Comparison of ENCODE assay signal across 28 mouse cellular contexts in the genomic region with DNA sequence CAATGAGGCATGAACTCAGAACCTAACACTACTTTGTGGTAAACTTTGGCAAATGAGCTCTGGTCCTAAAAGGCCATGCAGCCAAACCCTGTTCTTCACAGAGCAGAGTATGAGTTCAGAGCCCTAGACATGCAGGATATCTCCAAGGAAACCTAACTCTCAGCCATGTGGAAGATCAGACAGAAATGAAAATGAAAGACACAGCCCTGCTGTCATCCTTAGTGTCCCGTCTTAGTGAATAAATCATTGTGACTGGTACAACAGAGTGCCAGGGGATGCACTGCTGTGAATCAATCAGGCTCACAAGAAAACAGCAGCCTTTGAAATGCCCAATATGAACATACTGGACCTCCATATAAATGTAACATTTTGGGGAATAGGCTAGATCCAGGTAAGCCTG.
DNase-seq lines count a peak whose midpoint lies in the region; ATAC-seq and TF ChIP-seq lines count a peak whose summit lies in the region.
"Had no signal": no experiment of that assay in that cellular context is flagged by ENCODE, and none has a peak within 500 bp of the region (broad histone marks: within the 10 kb centered on the region; RNA-seq: fewer than 3 reads in every experiment).

No protein-coding gene starts in this region.

- TF ChIP-seq CTCF in brain, embryonic 14.5 days (IDR thresholded peaks at IDR 0.05; ENCODE audit: borderline replicate concordance, extremely low read depth, insufficient read depth, insufficient read length), result no peak

- no peak overlapping the region for H3K27ac ChIP-seq in hindbrain, embryonic 16.5 days (ENCODE audit: low read depth, low read length)
- no peak overlapping the region for H3K27ac ChIP-seq in hindbrain, embryonic 14.5 days
- H3K27ac ChIP-seq in heart, embryonic 12.5 days (ENCODE audit: poor library complexity, severe bottlenecking), result no peak overlapping the region
- H3K27ac ChIP-seq: embryonic facial prominence, embryonic 13.5 days; forebrain, embryonic 12.5 days; heart, embryonic 10.5 days; kidney, postnatal 0 days; limb, embryonic 10.5 days; limb, embryonic 15.5 days; liver, embryonic 14.5 days; neural tube, embryonic 12.5 days had no signal

- H3K4me3 ChIP-seq in hindbrain, embryonic 16.5 days (ENCODE audit: low read length), result no peak overlapping the region
- H3K4me3 ChIP-seq in hindbrain, embryonic 14.5 days (replicated peaks; ENCODE audit: low read length), result no peak overlapping the region
- no peak overlapping the region for H3K4me3 ChIP-seq in heart, embryonic 12.5 days
- H3K4me3 ChIP-seq: embryonic facial prominence, embryonic 13.5 days; erythroblast, embryonic 14.5 days; forebrain, embryonic 12.5 days; heart, embryonic 10.5 days; limb, embryonic 10.5 days; limb, embryonic 15.5 days; myocyte; neural tube, embryonic 12.5 days had no signal

- H3K9me3 ChIP-seq in hindbrain, embryonic 16.5 days (ENCODE audit: control insufficient read depth, low read length), result no peaks in the 10 kb centered on the region
- H3K9me3 ChIP-seq in hindbrain, embryonic 14.5 days (ENCODE audit: control insufficient read depth, low read length), result no peaks in the 10 kb centered on the region
- H3K9me3 ChIP-seq in heart, embryonic 12.5 days (replicated peaks), result no peaks in the 10 kb centered on the region
- H3K9me3 ChIP-seq: embryonic facial prominence, embryonic 13.5 days; forebrain, embryonic 12.5 days; heart, embryonic 10.5 days; limb, embryonic 10.5 days; limb, embryonic 15.5 days; neural tube, embryonic 12.5 days had no signal

- peak; percentile 80 for ATAC-seq in hindbrain, embryonic 16.5 days
- no peak for ATAC-seq in hindbrain, embryonic 14.5 days (ENCODE audit: low FRiP score)
- no peak for ATAC-seq in heart, embryonic 12.5 days (ENCODE audit: insufficient number of reproducible peaks, low FRiP score)
- ATAC-seq: activated CD4-positive, CD25-positive, alpha-beta regulatory T cell, adult 4 months; intestine, embryonic 16.5 days had no signal

- 31% methylated on average over 1 of the region's 1 CpGs for WGBS in hindbrain, embryonic 16.5 days
- 39% methylated on average over 1 of the region's 1 CpGs for WGBS in hindbrain, embryonic 14.5 days
- 80% methylated on average over 1 of the region's 1 CpGs for WGBS in heart, embryonic 12.5 days

- no peak for TF ChIP-seq POLR2A in brain, embryonic 14.5 days (IDR thresholded peaks at IDR 0.05; ENCODE audit: borderline replicate concordance, extremely low read depth, insufficient read depth, insufficient read length, poor library complexity, severe bottlenecking)

- H3K27me3 ChIP-seq in hindbrain, embryonic 16.5 days (replicated peaks; ENCODE audit: control insufficient read depth, insufficient read depth, low read length), result no peaks in the 10 kb centered on the region
- H3K27me3 ChIP-seq in hindbrain, embryonic 14.5 days (ENCODE audit: control insufficient read depth, insufficient read depth, low read length), result no peaks in the 10 kb centered on the region
- no peaks in the 10 kb centered on the region for H3K27me3 ChIP-seq in heart, embryonic 12.5 days (replicated peaks)
- H3K27me3 ChIP-seq: embryonic facial prominence, embryonic 13.5 days; forebrain, embryonic 12.5 days; limb, embryonic 15.5 days; neural tube, embryonic 12.5 days had no signal

- H3K9ac ChIP-seq in hindbrain, embryonic 16.5 days (ENCODE audit: low read depth, low read length), result no peak overlapping the region
- H3K9ac ChIP-seq in hindbrain, embryonic 14.5 days, result no peak overlapping the region
- H3K9ac ChIP-seq in heart, embryonic 12.5 days, result no peak overlapping the region
- H3K9ac ChIP-seq: embryonic facial prominence, embryonic 13.5 days; forebrain, embryonic 12.5 days; limb, embryonic 15.5 days; liver, embryonic 14.5 days; neural tube, embryonic 12.5 days had no signal

- H3K4me1 ChIP-seq in hindbrain, embryonic 16.5 days (ENCODE audit: control insufficient read depth, insufficient read depth, low read depth, low read length), result no peaks in the 10 kb centered on the region
- no peaks in the 10 kb centered on the region for H3K4me1 ChIP-seq in hindbrain, embryonic 14.5 days (replicated peaks; ENCODE audit: control insufficient read depth, insufficient read depth, low read length)
- H3K4me1 ChIP-seq in heart, embryonic 12.5 days (replicated peaks), result no peaks in the 10 kb centered on the region
- H3K4me1 ChIP-seq: embryonic facial prominence, embryonic 13.5 days; forebrain, embryonic 12.5 days; heart, embryonic 10.5 days; limb, embryonic 10.5 days; limb, embryonic 15.5 days; neural tube, embryonic 12.5 days had no signal

- H3K4me2 ChIP-seq in hindbrain, embryonic 16.5 days (ENCODE audit: low read length), result no peak overlapping the region
- no peak overlapping the region for H3K4me2 ChIP-seq in hindbrain, embryonic 14.5 days (replicated peaks)
- no peak overlapping the region for H3K4me2 ChIP-seq in heart, embryonic 12.5 days
- H3K4me2 ChIP-seq: embryonic facial prominence, embryonic 13.5 days; forebrain, embryonic 12.5 days; limb, embryonic 15.5 days; neural tube, embryonic 12.5 days had no signal

- no peaks in the 10 kb centered on the region for H3K36me3 ChIP-seq in hindbrain, embryonic 16.5 days (ENCODE audit: control insufficient read depth, insufficient read depth, low read length)
- H3K36me3 ChIP-seq in hindbrain, embryonic 14.5 days (replicated peaks; ENCODE audit: control insufficient read depth, insufficient read depth), result no peaks in the 10 kb centered on the region
- no peaks in the 10 kb centered on the region for H3K36me3 ChIP-seq in heart, embryonic 12.5 days
- H3K36me3 ChIP-seq: embryonic facial prominence, embryonic 13.5 days; forebrain, embryonic 12.5 days; heart, embryonic 10.5 days; limb, embryonic 10.5 days; limb, embryonic 15.5 days; neural tube, embryonic 12.5 days had no signal

- no peak for DNase-seq in hindbrain, embryonic 14.5 days (ENCODE audit: low spot score)
- peak; percentile 18 for DNase-seq in Muller cell, postnatal 12 days (ENCODE audit: inconsistent ontology term)
- DNase-seq in brain, embryonic 14.5 days (ENCODE audit: low read depth), result peak; percentile 39
- DNase-seq in retina, embryonic 14.5 days (ENCODE audit: low spot score), result peak; percentile 40
- DNase-seq: adrenal gland, adult 2 months; adrenal gland, postnatal 36 days; B cell, adult 2 months; cerebellum, adult 9-10 months; gastrocnemius, postnatal 14 days; heart, postnatal 36 days; kidney, adult 8-10 months; kidney, postnatal 4 days; lung, adult 2 months; lung, postnatal 14 days had no signal
